Mouse (Mus musculus) E14TG2a.4 (cell line): ENCODE measurements at regions not wholly inside any gene's neighbourhood (a gene's known extent, or its start where the extent isn't known, plus 50 kb on each side); places are given as distances from the start of the nearest gene placed in this dataset.

ENCODE experiments used
- CTCF ChIP-seq: conservative IDR thresholded peaks from 2 replicates; pipeline ENCODE4 v1.5.1; 2014; ENCODE audit warnings: low read length
- POU5F1 ChIP-seq: IDR thresholded peaks from 2 replicates; pipeline ENCODE4 v1.6.1; 2014; ENCODE audit warnings: low read length, borderline replicate concordance

DNA sequence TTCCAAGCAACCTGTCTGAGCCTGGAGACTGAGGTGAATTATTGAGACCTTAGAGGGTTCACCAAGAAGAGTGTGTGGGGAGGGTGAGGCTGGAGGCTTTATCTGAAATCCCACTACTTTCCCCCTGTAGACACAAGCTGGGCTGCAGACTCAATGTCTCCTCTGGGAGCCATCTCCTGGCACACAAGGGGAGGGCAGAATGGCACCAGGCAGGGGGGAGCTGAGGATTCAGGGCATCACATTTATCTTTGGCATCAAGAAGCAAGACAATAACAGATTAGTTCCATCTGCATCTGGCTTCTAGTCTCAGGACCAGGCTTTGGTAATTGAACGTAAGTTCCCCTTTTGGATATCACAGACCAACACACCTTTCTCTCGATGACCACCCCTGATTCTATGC is 643.4 kb downstream of the Tmem114 start:
- no peak for TF ChIP-seq CTCF
- no peak for TF ChIP-seq POU5F1
